In genomic region chr11:50388217-50388929, GRCm38 (mm10) we compare ENCODE assay signal across 22 mouse cellular contexts. TPM values are rescaled to one million over a fixed set of nuclear protein-coding genes. Genes with fewer than 3 reads are reported as not detected.
A peak's percentile ranks its signal among the peaks of the same experiment; 100 is the strongest.
DNase-seq lines count a peak whose midpoint lies in the region; ATAC-seq and TF ChIP-seq lines count a peak whose summit lies in the region.
"Had no signal": no experiment of that assay in that cellular context is flagged by ENCODE, and none has a peak within 500 bp of the region (broad histone marks: within the 10 kb centered on the region; RNA-seq: fewer than 3 reads in every experiment).

No protein-coding gene starts in this region.

- in situ Hi-C loops in ES-E14 (cut with MboI; ENCODE audit: low sequenced_read_pairs in 2 of 2, unreplicated experiment in 2 of 2): loop anchor here in 1 of 2 experiments (5.0 kb wide), 1 partner anchor 86 kb away; no protein-coding TSS in a partner anchor

- H3K4me1 ChIP-seq in forebrain, embryonic 13.5 days: no peaks in the 10 kb centered on the region
- H3K4me1 ChIP-seq in forebrain, embryonic 15.5 days: no peaks in the 10 kb centered on the region
- peaks cover 4% of the 10 kb centered on the region; the same call in 1 of the 2 replicates for H3K4me1 ChIP-seq in liver, embryonic 13.5 days (replicated peaks)
- peaks cover 6% of the 10 kb centered on the region; the same call in 1 of the 2 replicates for H3K4me1 ChIP-seq in liver, embryonic 12.5 days
- H3K4me1 ChIP-seq in ES-E14 (ENCODE audit: control insufficient read depth in 2 of 2, insufficient read depth in 2 of 2, low read length in 2 of 2, poor library complexity in 1 of 2): peaks cover 12 to 18% of the 10 kb centered on the region in 2 experiments; a peak in 3 of 4 replicates
- H3K4me1 ChIP-seq: embryonic facial prominence, embryonic 13.5 days; midbrain, embryonic 15.5 days had no signal

- ATAC-seq in forebrain, embryonic 13.5 days: peak; percentile 9; the same call in 1 of the 2 replicates
- ATAC-seq in forebrain, embryonic 15.5 days (replicated peaks): no peak
- no peak for ATAC-seq in liver, embryonic 13.5 days (ENCODE audit: low read depth)
- ATAC-seq in liver, embryonic 12.5 days: no peak
- no peak for ATAC-seq in activated CD4-positive, CD25-positive, alpha-beta regulatory T cell, adult 4 months

- no peaks in the 10 kb centered on the region for H3K9me3 ChIP-seq in forebrain, embryonic 13.5 days (replicated peaks)
- no peaks in the 10 kb centered on the region for H3K9me3 ChIP-seq in forebrain, embryonic 15.5 days
- no peaks in the 10 kb centered on the region for H3K9me3 ChIP-seq in liver, embryonic 13.5 days (replicated peaks)
- no peaks in the 10 kb centered on the region for H3K9me3 ChIP-seq in liver, embryonic 12.5 days (replicated peaks)
- no peaks in the 10 kb centered on the region for H3K9me3 ChIP-seq in ES-E14 (ENCODE audit: control insufficient read depth, insufficient read depth, low read depth, low read length)
- H3K9me3 ChIP-seq: embryonic facial prominence, embryonic 13.5 days; midbrain, embryonic 15.5 days had no signal

- peaks cover 3% of the 10 kb centered on the region for H3K79me2 ChIP-seq in myocyte (ENCODE audit: control insufficient read depth, insufficient read depth)

- no peak overlapping the region for H3K4me3 ChIP-seq in forebrain, embryonic 13.5 days
- no peak overlapping the region for H3K4me3 ChIP-seq in forebrain, embryonic 15.5 days
- no peak overlapping the region for H3K4me3 ChIP-seq in liver, embryonic 13.5 days (replicated peaks)
- H3K4me3 ChIP-seq in liver, embryonic 12.5 days: no peak overlapping the region
- no peak overlapping the region for H3K4me3 ChIP-seq in ES-E14 (ENCODE audit: insufficient read depth in 1 of 2, low read depth in 1 of 2, low read length in 2 of 2, poor library complexity in 1 of 2, severe bottlenecking in 1 of 2)
- no peak overlapping the region for H3K4me3 ChIP-seq in myocyte
- H3K4me3 ChIP-seq: embryonic facial prominence, embryonic 13.5 days; midbrain, embryonic 15.5 days had no signal

- no peak overlapping the region for H3ac ChIP-seq in myocyte (ENCODE audit: control insufficient read depth, insufficient read length)

- no peak for TF ChIP-seq POLR2A in myocyte (IDR thresholded peaks at IDR 0.05; ENCODE audit: insufficient read length, low read depth)

- peaks cover 79% of the 10 kb centered on the region for H3K36me3 ChIP-seq in forebrain, embryonic 13.5 days (ENCODE audit: poor library complexity, severe bottlenecking)
- H3K36me3 ChIP-seq in forebrain, embryonic 15.5 days: peaks cover 68% of the 10 kb centered on the region
- H3K36me3 ChIP-seq in liver, embryonic 13.5 days: peaks cover 51% of the 10 kb centered on the region
- H3K36me3 ChIP-seq in liver, embryonic 12.5 days: peaks cover 55% of the 10 kb centered on the region
- H3K36me3 ChIP-seq in ES-E14 (ENCODE audit: control insufficient read depth, insufficient read depth, low read length, poor library complexity, severe bottlenecking) (peaks cover 13% of the 10 kb centered on the region), myocyte (ENCODE audit: control insufficient read depth, insufficient read depth) (peaks cover 60% of the 10 kb centered on the region)

- H3K9ac ChIP-seq in forebrain, embryonic 13.5 days: no peak overlapping the region
- H3K9ac ChIP-seq in forebrain, embryonic 15.5 days (replicated peaks): no peak overlapping the region
- no peak overlapping the region for H3K9ac ChIP-seq in liver, embryonic 13.5 days
- no peak overlapping the region for H3K9ac ChIP-seq in liver, embryonic 12.5 days
- no peak overlapping the region for H3K9ac ChIP-seq in ES-E14 (ENCODE audit: insufficient read depth, low read depth, low read length, poor library complexity, severe bottlenecking)
- H3K9ac ChIP-seq: embryonic facial prominence, embryonic 13.5 days; midbrain, embryonic 15.5 days had no signal

- 95% methylated on average over 3 of the region's 3 CpGs for WGBS in forebrain, embryonic 13.5 days
- WGBS in forebrain, embryonic 15.5 days: 93% methylated on average over 3 of the region's 3 CpGs
- WGBS in liver, embryonic 13.5 days (ENCODE audit: insufficient replicate concordance): 82% methylated on average over 3 of the region's 3 CpGs
- WGBS in liver, embryonic 12.5 days (ENCODE audit: insufficient replicate concordance): 80% methylated on average over 3 of the region's 3 CpGs

- H3K27ac ChIP-seq in forebrain, embryonic 13.5 days: no peak overlapping the region; the same call in 1 of the 2 replicates
- no peak overlapping the region for H3K27ac ChIP-seq in forebrain, embryonic 15.5 days (replicated peaks)
- peak overlapping the region; percentile 6; the same call in 1 of the 2 replicates for H3K27ac ChIP-seq in liver, embryonic 13.5 days
- no peak overlapping the region for H3K27ac ChIP-seq in liver, embryonic 12.5 days
- H3K27ac ChIP-seq in ES-E14 (ENCODE audit: insufficient read depth, low read depth, low read length, poor library complexity, severe bottlenecking): no peak overlapping the region
- H3K27ac ChIP-seq: embryonic facial prominence, embryonic 13.5 days; midbrain, embryonic 15.5 days had no signal

- H3K27me3 ChIP-seq in forebrain, embryonic 13.5 days: no peaks in the 10 kb centered on the region
- no peaks in the 10 kb centered on the region for H3K27me3 ChIP-seq in forebrain, embryonic 15.5 days
- H3K27me3 ChIP-seq in liver, embryonic 13.5 days: no peaks in the 10 kb centered on the region
- no peaks in the 10 kb centered on the region for H3K27me3 ChIP-seq in liver, embryonic 12.5 days (replicated peaks)
- H3K27me3 ChIP-seq in myocyte (ENCODE audit: control insufficient read depth, insufficient read depth, insufficient read length): no peaks in the 10 kb centered on the region
- H3K27me3 ChIP-seq: CH12.LX; embryonic facial prominence, embryonic 13.5 days; midbrain, embryonic 15.5 days had no signal

- no peak for DNase-seq in liver, embryonic 13.5 days
- DNase-seq in ES-E14 (ENCODE audit: low read depth, low spot score): no peak
- DNase-seq: adrenal gland, adult 2 months; cerebellum, postnatal 10 days; heart, adult 18-20 months; kidney, adult 11 months; kidney, postnatal 10 days; thymus, postnatal 36 days had no signal

- no peak overlapping the region for H3K4me2 ChIP-seq in forebrain, embryonic 13.5 days
- no peak overlapping the region for H3K4me2 ChIP-seq in forebrain, embryonic 15.5 days (replicated peaks)
- H3K4me2 ChIP-seq in liver, embryonic 13.5 days: no peak overlapping the region
- H3K4me2 ChIP-seq in liver, embryonic 12.5 days: no peak overlapping the region
- H3K4me2 ChIP-seq in myocyte (ENCODE audit: low read depth): no peak overlapping the region
- H3K4me2 ChIP-seq: embryonic facial prominence, embryonic 13.5 days; midbrain, embryonic 15.5 days had no signal

TF ChIP-seq in ES-E14, 5 proteins besides CTCF, POLR2A, EP300 and RAD21:
- TF ChIP-seq MAFK (IDR thresholded peaks at IDR 0.05; ENCODE audit: insufficient read depth, low read depth, low read length) (no peak), ZC3H11A (IDR thresholded peaks at IDR 0.05; ENCODE audit: borderline replicate concordance, low read depth, low read length) (no peak), CHD2 (IDR thresholded peaks at IDR 0.05; ENCODE audit: low read depth, low read length) (no peak), HCFC1 (IDR thresholded peaks at IDR 0.05; ENCODE audit: borderline replicate concordance, insufficient read depth, low read length) (no peak), ZNF384 (IDR thresholded peaks at IDR 0.05; ENCODE audit: low read depth, low read length) (peak; percentile 88; the same call in 1 of the 2 replicates)
TF ChIP-seq in ES-E14: peak in this region for 1.

TF ChIP-seq in myocyte, 11 proteins besides CTCF, POLR2A, EP300 and RAD21:
- TF ChIP-seq POLR2AphosphoS2 (IDR thresholded peaks at IDR 0.05; ENCODE audit: insufficient read length, low read depth) (peak; percentile 78), CEBPB (IDR thresholded peaks at IDR 0.05; ENCODE audit: insufficient read depth, poor library complexity, severe bottlenecking) (no peak)

RNA-seq across cellular contexts. Expression of gene Hnrnph1, which starts 11.6 kb away (rescaled TPM):
- polyA plus RNA-seq in forebrain, embryonic 13.5 days (2015; fragmentation: Nextera tagmentation; extraction: Ambion mirVana): 721 and 763 TPM in 2 replicates
- polyA plus RNA-seq in forebrain, embryonic 15.5 days (2015; fragmentation: Nextera tagmentation; extraction: Ambion mirVana): 664 and 668 TPM in 2 replicates
- polyA plus RNA-seq in liver, embryonic 13.5 days (2015; fragmentation: Nextera tagmentation; extraction: Ambion mirVana): 124 and 144 TPM in 2 replicates
- 160 TPM in 2 replicates for polyA plus RNA-seq in liver, embryonic 12.5 days (2016; fragmentation: Nextera tagmentation; extraction: Ambion mirVana)
- total RNA-seq in ES-E14 (2012; rRNA removed): 308 and 401 TPM in 2 replicates
- polyA plus RNA-seq in myocyte (2012; fragmentation: generic; extraction: Trizol): 54.5 TPM
- 100 to 1,000 TPM; 148 to 177 TPM for polyA plus RNA-seq in activated CD4-positive, CD25-positive, alpha-beta regulatory T cell, adult 4 months (2017; shearing (Covaris generic))

RNA-seq across cellular contexts. Expression of gene Cby3, which starts 34.1 kb away (rescaled TPM):
- polyA plus RNA-seq in forebrain, embryonic 13.5 days (2015; fragmentation: Nextera tagmentation; extraction: Ambion mirVana): 0.25 and 1.1 TPM in 2 replicates
- polyA plus RNA-seq in forebrain, embryonic 15.5 days (2015; fragmentation: Nextera tagmentation; extraction: Ambion mirVana): 1.2 and 1.9 TPM in 2 replicates
- not detected in 2 replicates for polyA plus RNA-seq in liver, embryonic 13.5 days (2015; fragmentation: Nextera tagmentation; extraction: Ambion mirVana)
- 0.18 TPM in 1 of 2 replicates, not detected in the other for polyA plus RNA-seq in liver, embryonic 12.5 days (2016; fragmentation: Nextera tagmentation; extraction: Ambion mirVana)
- 0.54 TPM in 1 of 2 replicates, not detected in the other for total RNA-seq in ES-E14 (2012; rRNA removed)
- polyA plus RNA-seq in myocyte (2012; fragmentation: generic; extraction: Trizol): not detected
- polyA plus RNA-seq in activated CD4-positive, CD25-positive, alpha-beta regulatory T cell, adult 4 months (2017; shearing (Covaris generic)): not detected
- total RNA-seq: adrenal gland, adult 2 months; CH12.LX; gastrocnemius, adult 8-10 months; heart, adult 18-20 months; hematopoietic stem cell, adult 5-6 weeks; layer of hippocampus, adult 18-20 months; left cerebral cortex, postnatal 36 days; liver, adult 2 months had no signal
- polyA plus RNA-seq: adrenal gland, adult 2 months; heart, embryonic 16.5 days; liver, adult 2 months had no signal

RNA-seq across cellular contexts. Expression of gene Rufy1, which starts 42.6 kb away (rescaled TPM):
- polyA plus RNA-seq in forebrain, embryonic 13.5 days (2015; fragmentation: Nextera tagmentation; extraction: Ambion mirVana): 26.1 and 28.0 TPM in 2 replicates
- polyA plus RNA-seq in forebrain, embryonic 15.5 days (2015; fragmentation: Nextera tagmentation; extraction: Ambion mirVana): 29.5 and 30.0 TPM in 2 replicates
- polyA plus RNA-seq in liver, embryonic 13.5 days (2015; fragmentation: Nextera tagmentation; extraction: Ambion mirVana): 8.2 and 9.8 TPM in 2 replicates
- 12.0 and 12.8 TPM in 2 replicates for polyA plus RNA-seq in liver, embryonic 12.5 days (2016; fragmentation: Nextera tagmentation; extraction: Ambion mirVana)
- 11.2 and 13.1 TPM in 2 replicates for total RNA-seq in ES-E14 (2012; rRNA removed)
- 13.9 TPM for polyA plus RNA-seq in myocyte (2012; fragmentation: generic; extraction: Trizol)
- 10 to 100 TPM in 1 of 2 experiments, 1 to 10 TPM in 1; 9.5 to 10.2 TPM for polyA plus RNA-seq in activated CD4-positive, CD25-positive, alpha-beta regulatory T cell, adult 4 months (2017; shearing (Covaris generic))
